Mouse (Mus musculus) liver, postnatal 0 days (tissue): ENCODE results near the gene Cdh23. TPM values are rescaled to one million over a fixed set of nuclear protein-coding genes. Genes with fewer than 3 reads are reported as not detected.

Experiments used
- ATAC-seq: fragments of 200-750 bp; cut with Nextera tagmentation; 2 replicates; pipeline ENCODE4 v1.8.0; 2017; ENCODE audit warnings: mild to moderate bottlenecking, moderate library complexity
- DNase-seq: peaks from one replicate; pipeline ENCODE4 v3.0.0-alpha.2; 2016
- H3K27ac ChIP-seq: fragments of 300-500 bp; sonication (generic); 2 replicates; pipeline ENCODE4 v1.5.1; 2014; ENCODE audit warnings: antibody characterized with exemption, moderate library complexity, mild to moderate bottlenecking, low read depth
- H3K27me3 ChIP-seq: fragments of 300-500 bp; sonication (generic); 2 replicates; pipeline ENCODE4 v1.6.1; 2014; ENCODE audit warnings: low read length, control low read depth, mixed read lengths; ENCODE audit not compliant: insufficient read depth
- H3K36me3 ChIP-seq: fragments of 300-500 bp; sonication (generic); replicated peaks from 2 replicates; pipeline ENCODE4 v1.6.1; 2014; ENCODE audit warnings: mild to moderate bottlenecking, control low read depth, low read length, moderate library complexity, mixed read lengths; ENCODE audit not compliant: insufficient read depth
- H3K4me1 ChIP-seq: fragments of 300-500 bp; sonication (generic); 2 replicates; pipeline ENCODE4 v1.6.1; 2014; ENCODE audit warnings: antibody characterized with exemption, mild to moderate bottlenecking, control low read depth; ENCODE audit not compliant: insufficient read depth
- H3K4me2 ChIP-seq: fragments of 300-500 bp; sonication (generic); 2 replicates; pipeline ENCODE4 v1.6.1; 2014; ENCODE audit warnings: low read depth, mild to moderate bottlenecking, low read length, moderate library complexity, mixed read lengths
- H3K4me3 ChIP-seq: fragments of 300-500 bp; sonication (generic); 2 replicates; pipeline ENCODE4 v1.5.1; 2014; ENCODE audit warnings: low read depth, low read length
- H3K9ac ChIP-seq: fragments of 300-500 bp; sonication (generic); replicated peaks from 2 replicates; pipeline ENCODE4 v1.6.1; 2014; ENCODE audit warnings: mild to moderate bottlenecking, moderate library complexity
- H3K9me3 ChIP-seq: fragments of 300-500 bp; sonication (generic); 2 replicates; pipeline ENCODE4 v1.6.1; 2016; ENCODE audit warnings: mild to moderate bottlenecking, control low read depth, low read length, mixed read lengths
- CTCF ChIP-seq: sonication (generic); IDR thresholded peaks from 2 replicates; pipeline ENCODE4 v1.5.1; 2016; ENCODE audit warnings: antibody characterized with exemption, low read depth
- EP300 ChIP-seq: IDR thresholded peaks from 2 replicates; pipeline ENCODE4 v1.6.1; 2016; ENCODE audit warnings: antibody characterized with exemption, low read depth, mild to moderate bottlenecking
- WGBS: fragments of 180-500 bp; shearing (Covaris S2); extraction: QIAGEN DNeasy Blood & Tissue Kit; methylation state at CpG from one replicate; pipeline ENCODE4 v1.1.7; 2014; ENCODE audit not compliant: insufficient replicate concordance; 5-methylcytosine and 5-hydroxymethylcytosine counted together
- polyA plus RNA-seq: library from polyadenylated mRNA; unstranded; fragments of >200 nt; fragmentation: Nextera tagmentation; extraction: Ambion mirVana; gene quantifications from 2 replicates; pipeline ENCODE4 v1.2.1, GENCODE M21; 2015

Cdh23 gene
- polyA plus RNA-seq, 1 experiment from 2014 or later = 0.28 TPM

DNA sequence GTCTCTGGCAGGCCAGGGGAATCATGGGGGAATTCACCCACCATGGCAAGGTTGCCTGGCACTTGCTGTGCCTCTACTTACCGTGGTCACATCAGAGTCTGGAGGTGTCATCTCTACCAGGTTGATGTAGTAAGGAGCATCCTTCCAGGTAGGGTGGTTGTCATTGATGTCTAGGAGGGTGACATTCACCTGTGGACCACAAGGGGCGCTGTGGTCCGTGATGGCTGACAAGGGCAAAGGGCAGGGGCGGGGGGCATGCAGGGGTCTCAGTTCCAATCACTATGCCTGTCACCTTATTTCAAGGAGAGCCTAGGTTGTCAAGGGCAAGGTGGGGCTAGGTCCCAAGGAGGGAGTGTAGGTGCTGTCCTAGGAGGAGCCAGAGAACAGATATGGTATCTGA is 276.7 kb downstream of the Cdh23 start:
- TF ChIP-seq CTCF (peak; percentile 73), EP300 (no peak)
- no peaks in the 10 kb centered on the region for H3K36me3 ChIP-seq
- H3K9ac ChIP-seq = no peak overlapping the region
- H3K4me3 ChIP-seq = no peak overlapping the region
- H3K4me2 ChIP-seq = no peak overlapping the region
- no peaks in the 10 kb centered on the region for H3K27me3 ChIP-seq
- no peaks in the 10 kb centered on the region for H3K4me1 ChIP-seq
- 24% methylated on average over 4 of the region's 4 CpGs for WGBS
- ATAC-seq (no peak), DNase-seq (peak; percentile 24)
- H3K27ac ChIP-seq = no peak overlapping the region
- no peaks in the 10 kb centered on the region for H3K9me3 ChIP-seq

DNA sequence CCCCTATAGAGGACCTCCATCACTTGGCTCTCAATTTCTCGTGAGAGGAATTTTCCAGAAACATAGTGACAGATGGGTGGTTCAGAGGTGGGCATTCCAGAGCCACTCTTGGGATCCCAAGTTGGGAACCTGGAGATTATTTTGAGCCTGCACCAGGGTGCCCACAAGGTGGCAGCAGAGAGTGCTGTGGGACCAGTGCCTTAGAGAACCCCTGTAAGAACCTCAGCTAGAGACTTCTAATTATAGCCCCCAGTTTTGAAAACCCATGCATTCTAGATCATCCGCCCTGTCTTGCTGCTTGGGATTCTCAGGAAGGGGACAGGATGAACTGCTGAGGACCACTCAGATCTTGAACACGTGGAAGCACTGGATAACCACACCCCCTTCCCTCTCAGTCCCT is 278.2 kb downstream of the Cdh23 start:
- H3K9me3 ChIP-seq = no peaks in the 10 kb centered on the region
- H3K27me3 ChIP-seq = no peaks in the 10 kb centered on the region
- no peak overlapping the region for H3K9ac ChIP-seq
- no peaks in the 10 kb centered on the region for H3K4me1 ChIP-seq
- no peaks in the 10 kb centered on the region for H3K36me3 ChIP-seq
- no peak overlapping the region for H3K4me3 ChIP-seq
- DNase-seq (peak; percentile 73), ATAC-seq (no peak)
- no peak overlapping the region for H3K4me2 ChIP-seq
- TF ChIP-seq CTCF (peak; percentile 82), EP300 (no peak)
- H3K27ac ChIP-seq = no peak overlapping the region
- WGBS = 20% methylated on average over 3 of the region's 3 CpGs

DNA sequence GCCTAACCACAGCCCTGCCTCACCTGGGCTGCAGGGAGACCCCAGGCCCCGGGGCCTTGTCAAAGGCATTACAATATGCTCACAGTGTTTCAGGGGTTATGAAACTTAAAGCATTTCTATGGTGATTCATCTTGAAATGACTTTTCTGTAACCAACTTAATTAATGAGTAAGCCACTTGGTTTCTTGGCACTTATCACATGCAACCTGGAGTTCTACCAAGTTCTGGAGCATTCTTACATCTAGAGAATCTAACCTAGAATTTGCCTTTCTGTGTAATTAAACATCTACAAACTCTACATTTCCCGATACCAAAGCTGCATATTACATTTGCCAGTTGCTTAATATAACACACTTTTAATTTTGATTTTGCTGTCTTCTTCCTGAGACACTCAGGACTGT is 279.2 kb downstream of the Cdh23 start:
- H3K4me2 ChIP-seq = no peak overlapping the region
- no peaks in the 10 kb centered on the region for H3K27me3 ChIP-seq
- no peak overlapping the region for H3K4me3 ChIP-seq
- WGBS = 70% methylated on average over 2 of the region's 2 CpGs
- DNase-seq (no peak), ATAC-seq (no peak)
- no peak overlapping the region for H3K9ac ChIP-seq
- no peak for TF ChIP-seq CTCF
- TF ChIP-seq EP300 = no peak
- H3K4me1 ChIP-seq = no peaks in the 10 kb centered on the region
- H3K27ac ChIP-seq = no peak overlapping the region
- H3K36me3 ChIP-seq = no peaks in the 10 kb centered on the region
- H3K9me3 ChIP-seq = no peaks in the 10 kb centered on the region

DNA sequence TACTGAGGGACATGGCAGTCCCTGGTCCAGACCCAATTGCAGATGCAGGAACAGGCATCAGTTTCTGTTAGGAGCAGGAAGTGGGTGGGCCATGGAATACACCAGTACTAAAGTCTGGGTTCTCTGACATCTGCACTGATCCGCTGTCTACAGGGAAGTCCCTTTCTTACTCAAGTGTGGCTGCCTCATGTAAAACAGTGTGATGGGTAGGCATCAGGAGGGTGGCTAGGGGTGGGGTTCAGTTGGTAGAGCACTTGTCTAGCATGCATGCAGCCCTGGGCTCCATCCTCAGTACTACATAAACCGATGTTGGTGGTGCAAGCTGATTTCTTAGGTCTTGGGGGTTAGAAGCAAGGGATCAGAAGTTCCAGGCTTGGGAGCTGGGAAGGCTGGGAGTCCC is 282.5 kb downstream of the Cdh23 start:
- H3K36me3 ChIP-seq = no peaks in the 10 kb centered on the region
- H3K4me1 ChIP-seq = no peaks in the 10 kb centered on the region
- H3K4me2 ChIP-seq = no peak overlapping the region
- TF ChIP-seq CTCF = no peak
- TF ChIP-seq EP300 = no peak
- H3K9me3 ChIP-seq = no peaks in the 10 kb centered on the region
- WGBS = 57% methylated on average over 2 of the region's 2 CpGs
- no peak for ATAC-seq
- no peaks in the 10 kb centered on the region for H3K27me3 ChIP-seq
- no peak overlapping the region for H3K27ac ChIP-seq
- no peak overlapping the region for H3K9ac ChIP-seq
- no peak overlapping the region for H3K4me3 ChIP-seq
- no peak for DNase-seq

DNA sequence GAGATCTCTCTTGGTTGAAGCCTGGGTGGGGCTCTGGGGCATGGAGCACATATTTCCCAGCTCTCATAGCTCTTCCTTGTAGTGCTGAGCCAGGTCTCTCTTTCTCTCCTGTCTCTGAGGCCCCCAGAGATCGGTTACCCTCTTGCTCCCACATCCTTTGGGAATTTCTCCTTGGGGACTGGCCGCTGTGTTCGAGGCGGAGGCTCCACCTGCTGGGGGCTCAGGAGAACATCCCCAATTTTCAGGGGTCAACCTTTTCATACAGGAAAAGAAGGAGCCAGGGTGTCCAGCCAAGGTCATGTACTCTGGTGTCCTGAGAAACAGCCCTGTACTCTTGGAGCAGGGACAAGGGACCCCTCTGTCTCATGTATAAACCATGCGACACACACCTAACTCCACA is 284.5 kb downstream of the Cdh23 start:
- DNase-seq (no peak), ATAC-seq (no peak)
- 38% methylated on average over 5 of the region's 5 CpGs for WGBS
- Histone ChIP-seq H3K27me3 (no peaks in the 10 kb centered on the region), H3K36me3 (no peaks in the 10 kb centered on the region), H3K27ac (no peak overlapping the region), H3K4me3 (no peak overlapping the region), H3K4me1 (no peaks in the 10 kb centered on the region), H3K9me3 (no peaks in the 10 kb centered on the region), H3K4me2 (no peak overlapping the region), H3K9ac (no peak overlapping the region)
- TF ChIP-seq CTCF = peak; percentile 51
- no peak for TF ChIP-seq EP300

DNA sequence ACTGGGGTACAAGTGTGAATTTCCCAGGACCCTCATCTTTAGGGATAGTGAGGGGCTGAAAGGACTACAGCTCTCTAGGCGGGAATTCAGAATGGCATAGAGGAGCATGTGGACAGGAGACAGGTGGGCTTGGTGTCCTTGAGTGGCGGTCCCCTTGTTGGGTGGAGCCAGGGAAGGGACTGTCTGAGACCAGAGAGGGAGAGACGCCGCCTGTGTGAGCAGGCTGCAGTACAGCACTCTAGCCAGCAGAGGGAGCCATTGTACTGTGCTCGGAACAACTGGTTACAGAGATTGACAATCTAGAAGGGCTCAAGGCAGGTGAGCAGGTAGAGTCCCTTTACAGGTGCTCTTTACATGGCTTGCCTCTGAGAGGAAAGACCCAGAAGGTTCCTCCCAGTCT is 288.5 kb downstream of the Cdh23 start:
- no peaks in the 10 kb centered on the region for H3K4me1 ChIP-seq
- peak; percentile 78 for DNase-seq
- H3K27ac ChIP-seq = no peak overlapping the region
- H3K4me2 ChIP-seq = no peak overlapping the region
- H3K4me3 ChIP-seq = no peak overlapping the region
- H3K27me3 ChIP-seq = no peaks in the 10 kb centered on the region
- no peak for TF ChIP-seq EP300
- peak; percentile 99 for TF ChIP-seq CTCF
- H3K9me3 ChIP-seq = no peaks in the 10 kb centered on the region
- ATAC-seq = no peak
- H3K36me3 ChIP-seq = no peaks in the 10 kb centered on the region
- WGBS = 6% methylated on average over 5 of the region's 5 CpGs
- H3K9ac ChIP-seq = no peak overlapping the region
